Mouse (Mus musculus) stomach, embryonic 15.5 days (tissue): Measurements from ENCODE around the gene Gm45799. TPM values are rescaled to one million over a fixed set of nuclear protein-coding genes. Genes with fewer than 3 reads are reported as not detected.

Experiments
- ATAC-seq: fragments of 200-750 bp; cut with Nextera tagmentation; 2 replicates; pipeline ENCODE4 v1.8.0; 2017; ENCODE audit warnings: low read depth, moderate number of reproducible peaks, moderate TSS enrichment; ENCODE audit not compliant: insufficient read depth, low FRiP score
- H3K27ac ChIP-seq: fragments of 300-500 bp; sonication (generic); 2 replicates; pipeline ENCODE4 v1.5.1; 2015; ENCODE audit warnings: mild to moderate bottlenecking, inconsistent platforms
- H3K27me3 ChIP-seq: fragments of 300-500 bp; sonication (generic); replicated peaks from 2 replicates; pipeline ENCODE4 v1.6.1; 2015; ENCODE audit warnings: inconsistent platforms
- H3K36me3 ChIP-seq: fragments of 300-500 bp; sonication (generic); 2 replicates; pipeline ENCODE4 v1.6.1; 2015; ENCODE audit warnings: inconsistent platforms
- H3K4me1 ChIP-seq: fragments of 300-500 bp; sonication (generic); 2 replicates; pipeline ENCODE4 v1.6.1; 2015; ENCODE audit warnings: inconsistent platforms
- H3K4me2 ChIP-seq: fragments of 300-500 bp; sonication (generic); 2 replicates; pipeline ENCODE4 v1.6.1; 2015; ENCODE audit warnings: mild to moderate bottlenecking, inconsistent platforms
- H3K4me3 ChIP-seq: fragments of 300-500 bp; sonication (generic); replicated peaks from 2 replicates; pipeline ENCODE4 v1.5.1; 2015; ENCODE audit warnings: inconsistent platforms
- H3K9ac ChIP-seq: fragments of 300-500 bp; sonication (generic); 2 replicates; pipeline ENCODE4 v1.6.1; 2015; ENCODE audit warnings: inconsistent platforms
- H3K9me3 ChIP-seq: fragments of 300-500 bp; sonication (generic); 2 replicates; pipeline ENCODE4 v1.6.1; 2016; ENCODE audit warnings: inconsistent platforms
- WGBS: fragments of 180-500 bp; shearing (Covaris S2); methylation state at CpG from one replicate; pipeline ENCODE4 v1.1.7; 2015; 5-methylcytosine and 5-hydroxymethylcytosine counted together
- polyA plus RNA-seq: library from polyadenylated mRNA; unstranded; fragments of >200 nt; fragmentation: Nextera tagmentation; extraction: Ambion mirVana; gene quantifications from 2 replicates; pipeline ENCODE4 v1.2.1, GENCODE M21; 2015

The Gm45799 gene
- 24.2 and 37.0 TPM in 2 replicates for polyA plus RNA-seq

DNA sequence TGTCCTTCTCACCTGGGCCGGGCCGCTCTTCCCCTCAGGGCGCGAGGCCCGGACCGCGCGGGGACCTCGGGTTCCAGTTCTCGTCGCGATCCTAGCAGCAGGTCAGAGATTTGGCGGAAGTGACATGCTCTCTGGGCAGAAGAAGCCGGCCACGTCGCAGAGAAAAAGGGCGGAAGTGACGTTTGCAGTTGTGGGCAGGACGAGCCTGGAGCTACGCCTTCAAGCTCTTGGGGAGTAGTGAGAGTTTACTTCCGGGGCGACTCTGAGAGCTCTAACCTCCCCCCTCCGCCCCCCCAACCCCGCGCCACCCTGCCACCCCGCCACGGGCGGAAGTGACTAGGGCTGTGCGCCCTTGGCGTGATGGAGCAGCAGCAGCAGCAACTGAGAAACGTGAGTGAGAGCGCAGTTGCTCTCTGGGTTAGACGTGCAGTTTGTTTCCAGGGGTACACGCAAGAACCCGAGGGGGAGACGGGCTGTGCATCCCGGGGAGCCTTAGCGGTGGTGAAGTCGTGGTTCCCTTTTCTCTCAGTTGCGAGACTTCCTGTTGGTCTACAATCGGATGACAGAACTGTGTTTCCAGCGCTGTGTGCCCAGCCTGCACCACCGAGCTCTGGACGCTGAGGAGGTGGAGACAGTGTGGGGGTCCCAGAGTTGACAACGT is at the start of gene Gm45799, which contains the start of gene Arfip2:
TSS of gene Gm45799 (plus strand) at position 320 of the 661 bp plus-strand sequence.
TSS of gene Arfip2 (minus strand) at position 184 of the 661 bp plus-strand sequence.
- Histone ChIP-seq H3K36me3 (peaks cover 22% of the 10 kb centered on the region; the same call in 1 of the 2 replicates), H3K9ac (peak within 1 kb of the TSS; percentile 77), H3K27me3 (no peaks in the 10 kb centered on the region), H3K4me3 (peak within 1 kb of the TSS; percentile 73), H3K4me2 (peak within 1 kb of the TSS; percentile 93), H3K27ac (peak within 1 kb of the TSS; percentile 90), H3K9me3 (no peaks in the 10 kb centered on the region), H3K4me1 (peaks cover 25% of the 10 kb centered on the region)
- ATAC-seq = peak; percentile 97
- WGBS = 0% methylated on average over 45 of the region's 45 CpGs

DNA sequence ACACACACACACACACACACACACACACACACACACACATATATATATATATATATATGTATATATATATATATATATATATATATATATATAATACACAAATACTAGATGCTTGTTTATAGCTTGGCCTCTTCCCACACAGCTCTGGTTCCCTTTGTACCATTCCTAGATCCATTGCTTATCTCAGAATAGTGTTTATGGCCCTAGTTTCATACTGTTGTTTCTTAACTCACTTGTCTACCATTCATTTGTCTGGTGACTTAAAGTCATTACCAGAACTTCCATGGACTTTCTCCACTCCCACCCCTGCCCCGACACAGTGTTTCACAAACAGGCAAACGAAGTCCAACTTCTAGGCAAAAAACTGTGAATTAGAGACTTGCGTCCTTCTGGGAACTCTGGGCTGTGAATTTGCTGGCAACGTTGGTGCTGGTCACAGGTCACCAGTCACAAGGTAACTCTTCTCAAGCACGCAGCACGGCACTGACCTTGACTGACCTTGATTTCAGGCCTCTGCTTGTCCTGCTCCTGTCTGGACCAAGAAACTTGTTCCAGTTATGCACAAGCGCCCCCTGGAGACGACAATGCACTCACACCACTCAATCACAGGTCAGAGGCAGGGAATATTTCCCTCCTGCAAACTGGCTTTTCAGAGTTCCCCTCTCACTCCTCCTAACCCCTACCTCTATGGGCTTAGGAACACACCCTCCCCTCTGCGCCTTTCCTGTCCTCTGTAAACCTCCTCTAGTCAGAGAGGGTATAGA is 37.3 kb upstream of the Gm45799 start:
- no peak; the same call in 1 of the 2 replicates for ATAC-seq
- Histone ChIP-seq H3K4me1 (no peaks in the 10 kb centered on the region), H3K9me3 (no peaks in the 10 kb centered on the region), H3K27ac (no peak overlapping the region), H3K4me2 (no peak overlapping the region), H3K4me3 (no peak overlapping the region), H3K36me3 (no peaks in the 10 kb centered on the region), H3K27me3 (no peaks in the 10 kb centered on the region), H3K9ac (no peak overlapping the region)
- 32% methylated on average over 9 of the region's 9 CpGs for WGBS

DNA sequence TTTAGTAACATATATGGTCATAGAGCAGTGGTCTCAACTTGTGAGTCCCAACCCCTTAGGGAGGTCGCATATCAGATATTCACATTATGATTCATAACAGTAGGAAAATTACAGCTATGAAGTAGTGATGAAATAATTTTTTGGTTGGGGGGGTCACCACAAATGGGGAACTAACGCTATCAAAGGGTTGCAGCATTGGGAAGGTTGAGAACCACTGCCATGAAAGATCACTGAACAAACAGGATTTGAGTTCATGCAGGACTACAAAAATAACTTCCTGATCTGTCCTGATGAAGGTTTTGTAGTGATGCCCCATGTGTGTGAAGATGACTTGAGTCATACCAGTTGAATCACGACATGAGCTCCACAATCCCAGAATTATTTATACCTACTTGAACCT is 31.9 kb upstream of the Gm45799 start:
- Histone ChIP-seq H3K9ac (no peak overlapping the region), H3K4me1 (no peaks in the 10 kb centered on the region), H3K4me2 (no peak overlapping the region), H3K4me3 (no peak overlapping the region), H3K27me3 (no peaks in the 10 kb centered on the region), H3K27ac (no peak overlapping the region), H3K36me3 (peaks cover 11% of the 10 kb centered on the region; the same call in 1 of the 2 replicates), H3K9me3 (no peaks in the 10 kb centered on the region)
- ATAC-seq = no peak
- WGBS = 81% methylated on average over 3 of the region's 3 CpGs

DNA sequence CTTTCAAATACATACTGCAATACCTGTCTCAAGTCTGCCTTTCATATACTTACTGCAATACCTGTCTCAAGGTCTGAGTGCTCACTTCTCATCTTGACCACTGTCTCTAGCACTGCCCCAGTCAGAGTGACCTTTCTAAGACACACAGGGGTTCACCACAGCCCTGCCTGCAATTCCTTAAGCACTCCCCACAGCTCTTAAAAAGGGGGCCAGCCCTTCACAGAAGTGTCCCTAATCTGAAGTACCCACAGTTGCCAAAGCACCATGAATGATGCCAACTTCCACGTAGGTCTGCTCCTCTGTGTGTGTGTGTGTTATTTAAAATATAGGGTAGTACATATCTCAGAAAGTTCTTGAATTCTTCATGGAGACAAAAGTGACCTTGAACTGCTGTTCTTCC is 28.6 kb upstream of the Gm45799 start:
- peaks cover 11% of the 10 kb centered on the region for H3K36me3 ChIP-seq

DNA sequence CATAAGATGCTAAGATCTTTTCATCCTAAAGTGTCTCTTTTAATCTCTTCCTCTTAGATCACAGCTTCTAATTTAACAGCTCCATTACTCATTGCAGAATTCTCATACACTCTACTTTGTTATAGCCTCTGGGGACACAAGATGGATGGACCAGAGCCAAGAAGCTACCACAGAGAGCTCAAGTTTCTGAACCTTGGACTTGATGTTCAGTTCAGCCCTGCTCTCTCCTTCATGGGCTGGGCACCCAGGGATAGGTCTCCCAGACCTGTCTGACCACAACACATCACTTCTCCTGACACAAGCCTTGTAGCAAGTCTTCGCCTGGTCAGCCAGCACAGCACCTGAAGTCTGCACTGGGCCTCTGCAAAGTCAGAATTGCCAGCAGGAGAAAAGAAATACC is 26.0 kb upstream of the Gm45799 start:
- no peaks in the 10 kb centered on the region for H3K9me3 ChIP-seq
- 75% methylated on average over 1 of the region's 1 CpGs for WGBS
- peaks cover 19% of the 10 kb centered on the region for H3K36me3 ChIP-seq
- H3K27ac ChIP-seq = no peak overlapping the region
- H3K4me1 ChIP-seq = no peaks in the 10 kb centered on the region
- no peak overlapping the region for H3K4me3 ChIP-seq
- no peak for ATAC-seq
- H3K27me3 ChIP-seq = no peaks in the 10 kb centered on the region
- no peak overlapping the region for H3K4me2 ChIP-seq
- H3K9ac ChIP-seq = no peak overlapping the region

More for the DNA sequence above, 28.6 kb upstream of the Gm45799 start:
- H3K4me2 ChIP-seq = no peak overlapping the region
- H3K4me3 ChIP-seq = no peak overlapping the region
- no peaks in the 10 kb centered on the region for H3K4me1 ChIP-seq
- H3K9ac ChIP-seq = no peak overlapping the region
- no peak for ATAC-seq
- H3K9me3 ChIP-seq = no peaks in the 10 kb centered on the region
- H3K27me3 ChIP-seq = no peaks in the 10 kb centered on the region
- H3K27ac ChIP-seq = no peak overlapping the region
- 88% methylated on average over 1 of the region's 1 CpGs for WGBS

DNA sequence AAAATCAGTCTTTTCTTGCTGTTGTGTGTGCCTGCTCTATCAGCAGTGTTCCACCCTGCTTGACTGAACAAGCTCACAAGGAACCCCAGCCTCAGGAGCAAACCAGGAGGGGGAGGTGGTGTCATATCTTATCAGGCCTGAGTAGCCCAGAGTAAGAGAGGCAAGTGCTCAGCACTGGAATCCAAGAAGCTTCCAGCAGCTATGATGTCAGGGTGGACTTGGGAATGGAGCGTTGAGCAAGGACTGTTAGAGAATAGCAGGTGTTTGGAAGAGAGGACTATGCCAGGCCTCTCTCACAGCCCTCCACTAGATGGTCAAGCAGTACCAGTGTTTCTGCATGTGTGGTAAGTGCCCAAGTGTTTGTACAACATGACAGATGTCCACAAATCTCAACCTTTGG is 24.6 kb upstream of the Gm45799 start:
- no peak overlapping the region for H3K27ac ChIP-seq
- no peak overlapping the region for H3K4me2 ChIP-seq
- WGBS = 80% methylated on average over 1 of the region's 1 CpGs
- no peak overlapping the region for H3K9ac ChIP-seq
- no peaks in the 10 kb centered on the region for H3K27me3 ChIP-seq
- ATAC-seq = no peak; the same call in 1 of the 2 replicates
- H3K9me3 ChIP-seq = no peaks in the 10 kb centered on the region
- H3K4me3 ChIP-seq = no peak overlapping the region
- H3K4me1 ChIP-seq = no peaks in the 10 kb centered on the region
- peaks cover 23% of the 10 kb centered on the region for H3K36me3 ChIP-seq

DNA sequence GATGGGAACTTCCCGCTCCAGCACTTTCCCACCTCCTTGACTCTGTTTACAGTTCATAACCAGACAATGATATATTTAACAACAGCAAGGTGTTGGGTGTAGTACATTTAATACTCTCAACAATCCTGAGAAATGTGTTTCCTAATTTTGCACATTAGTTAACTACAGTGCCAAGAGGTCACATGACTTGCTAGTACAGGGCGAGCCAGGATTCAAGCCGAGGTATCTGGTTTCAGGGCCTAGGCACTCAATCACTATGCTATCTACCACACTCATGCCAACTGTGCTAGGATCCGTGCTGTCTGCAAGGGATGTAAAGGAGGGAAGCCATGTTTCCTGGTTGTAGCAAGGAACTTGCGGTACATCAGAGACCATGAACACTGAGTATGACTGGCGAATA is 23.8 kb upstream of the Gm45799 start:
- Histone ChIP-seq H3K27me3 (no peaks in the 10 kb centered on the region), H3K36me3 (peaks cover 21% of the 10 kb centered on the region), H3K4me1 (no peaks in the 10 kb centered on the region), H3K9me3 (no peaks in the 10 kb centered on the region), H3K4me2 (no peak overlapping the region), H3K4me3 (no peak overlapping the region), H3K9ac (no peak overlapping the region), H3K27ac (no peak overlapping the region)
- ATAC-seq = no peak
- 68% methylated on average over 6 of the region's 6 CpGs for whole genome bisulfite sequencing

DNA sequence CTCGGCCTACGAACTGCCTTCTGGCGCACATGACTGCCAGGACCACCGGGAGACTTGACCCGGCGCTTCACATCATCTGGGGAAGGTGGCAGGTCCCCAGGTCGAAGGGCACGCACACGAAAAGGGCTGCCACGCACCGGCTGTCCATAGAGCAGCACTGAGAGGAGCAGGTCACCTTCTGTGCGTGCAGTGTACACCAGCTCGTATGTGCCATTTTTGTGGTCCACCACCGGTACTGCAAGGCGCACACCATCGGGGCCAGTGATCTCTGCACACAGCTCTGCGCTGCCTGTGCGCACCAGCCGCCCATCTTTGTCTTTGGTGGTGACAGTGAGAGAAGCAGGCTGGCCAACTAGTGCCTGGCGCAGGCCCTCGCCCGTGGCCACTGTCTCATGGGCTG is 22.5 kb upstream of the Gm45799 start:
- Histone ChIP-seq H3K9me3 (no peaks in the 10 kb centered on the region), H3K4me1 (no peaks in the 10 kb centered on the region), H3K9ac (no peak overlapping the region), H3K27ac (no peak overlapping the region), H3K36me3 (peaks cover 26% of the 10 kb centered on the region), H3K27me3 (no peaks in the 10 kb centered on the region), H3K4me2 (no peak overlapping the region), H3K4me3 (no peak overlapping the region)
- ATAC-seq = no peak
- 93% methylated on average over 22 of the region's 22 CpGs for WGBS

DNA sequence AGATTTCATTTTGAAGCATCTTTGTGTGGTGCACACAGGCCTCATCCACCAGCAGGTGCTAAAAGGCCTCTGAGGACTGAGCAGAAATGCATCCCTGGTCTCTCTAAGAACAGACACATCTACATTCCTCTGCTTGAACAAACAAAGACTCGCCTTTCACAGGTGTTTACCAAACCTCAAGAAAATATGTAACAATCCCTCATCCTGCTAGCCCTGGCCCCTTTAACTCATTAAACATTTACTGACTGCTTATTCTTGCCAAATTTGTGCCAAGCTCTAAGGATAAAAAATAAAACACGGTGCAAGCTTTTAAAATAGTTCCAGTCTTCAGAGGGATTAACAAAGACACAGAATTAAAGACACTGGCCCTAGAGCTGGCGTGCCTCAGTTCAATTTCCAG is 20.7 kb upstream of the Gm45799 start:
- Histone ChIP-seq H3K9me3 (no peaks in the 10 kb centered on the region), H3K36me3 (peaks cover 32% of the 10 kb centered on the region), H3K4me1 (no peaks in the 10 kb centered on the region), H3K27me3 (no peaks in the 10 kb centered on the region), H3K4me3 (no peak overlapping the region), H3K9ac (no peak overlapping the region), H3K27ac (no peak overlapping the region), H3K4me2 (no peak overlapping the region)
- no peak for ATAC-seq
- 46% methylated on average over 3 of the region's 3 CpGs for whole genome bisulfite sequencing

DNA sequence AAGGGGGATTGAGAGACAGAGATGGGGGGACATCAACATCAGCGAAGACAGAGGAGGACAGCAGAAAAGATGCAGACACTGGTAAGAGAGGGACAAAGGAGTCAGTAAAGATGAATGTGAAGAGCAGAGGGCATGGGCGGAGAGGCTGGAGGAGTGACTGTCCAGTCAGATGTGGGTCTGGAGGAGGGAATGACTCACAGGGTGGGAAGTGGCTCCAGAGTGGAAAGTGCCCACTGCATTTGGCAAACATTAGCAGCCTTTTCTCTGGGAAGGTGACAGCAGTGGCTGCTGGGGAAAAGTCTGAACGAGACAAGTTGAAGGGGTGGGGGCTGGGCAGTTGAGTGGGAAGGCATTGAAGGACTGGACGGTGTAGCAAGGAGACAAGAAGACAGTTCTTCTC is 19.3 kb upstream of the Gm45799 start:
- no peak overlapping the region for H3K9ac ChIP-seq
- H3K4me1 ChIP-seq = no peaks in the 10 kb centered on the region
- 69% methylated on average over 4 of the region's 4 CpGs for WGBS
- no peak overlapping the region for H3K4me2 ChIP-seq
- no peak overlapping the region for H3K4me3 ChIP-seq
- peaks cover 37% of the 10 kb centered on the region for H3K36me3 ChIP-seq
- ATAC-seq = no peak
- H3K27me3 ChIP-seq = no peaks in the 10 kb centered on the region
- H3K9me3 ChIP-seq = no peaks in the 10 kb centered on the region
- no peak overlapping the region for H3K27ac ChIP-seq

DNA sequence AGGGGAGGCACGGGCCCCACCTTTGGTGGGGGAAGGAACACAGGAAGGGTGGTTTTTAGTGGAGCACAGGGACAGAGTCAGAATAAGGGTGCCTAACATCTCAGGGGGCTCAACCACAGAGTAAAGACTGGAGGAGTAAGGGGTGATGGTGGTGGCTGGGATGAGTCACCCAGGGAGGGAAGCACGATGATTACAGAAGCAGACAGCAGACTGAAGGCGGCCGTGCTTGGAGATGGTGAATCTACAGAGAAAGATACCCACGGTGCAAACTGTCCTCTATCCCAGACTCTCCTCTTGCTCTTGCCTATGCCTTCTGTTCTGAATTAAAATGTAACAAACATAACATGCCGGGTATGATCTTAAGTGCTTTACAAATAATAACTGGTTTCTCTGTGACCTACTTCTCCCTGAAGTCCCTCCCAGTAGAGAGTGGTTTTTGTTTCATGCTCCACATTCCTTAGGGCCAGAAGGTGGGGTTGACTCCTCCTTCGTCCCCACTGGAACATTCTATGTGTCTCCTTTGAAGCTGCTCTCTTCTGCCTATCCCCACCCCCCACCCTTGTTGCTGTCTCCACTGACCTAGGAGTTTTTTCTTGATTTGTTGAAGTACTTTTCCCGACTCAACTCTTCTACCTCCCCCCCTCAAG is 18.6 kb upstream of the Gm45799 start:
- Histone ChIP-seq H3K4me3 (no peak overlapping the region), H3K4me1 (no peaks in the 10 kb centered on the region), H3K27me3 (no peaks in the 10 kb centered on the region), H3K27ac (no peak overlapping the region), H3K9me3 (no peaks in the 10 kb centered on the region), H3K4me2 (no peak overlapping the region), H3K9ac (no peak overlapping the region), H3K36me3 (peaks cover 37% of the 10 kb centered on the region)
- no peak for ATAC-seq
- 72% methylated on average over 8 of the region's 8 CpGs for WGBS

DNA sequence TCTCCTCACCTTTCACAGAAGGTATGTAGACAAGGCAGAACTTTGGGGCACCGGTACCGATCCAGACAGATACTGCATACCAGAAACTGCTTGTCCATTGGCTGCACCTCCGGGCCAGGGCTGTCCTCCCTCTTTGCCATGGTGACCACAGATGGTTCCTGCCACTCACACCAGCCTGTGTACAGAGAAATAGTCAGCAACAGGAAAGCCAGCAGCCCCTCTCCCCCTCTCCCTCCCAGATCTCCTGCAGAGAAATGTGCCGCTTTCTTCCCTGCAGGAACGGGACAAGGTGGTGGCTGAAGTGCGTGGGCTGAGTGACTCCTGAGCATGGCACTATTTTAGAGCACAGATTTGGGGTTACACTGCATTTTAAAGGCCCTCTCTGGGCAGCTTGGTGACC is 15.0 kb upstream of the Gm45799 start:
- Histone ChIP-seq H3K9me3 (no peaks in the 10 kb centered on the region), H3K4me2 (no peak overlapping the region), H3K4me3 (no peak overlapping the region), H3K36me3 (peaks cover 26% of the 10 kb centered on the region; the same call in 1 of the 2 replicates), H3K9ac (no peak overlapping the region), H3K27ac (no peak overlapping the region), H3K27me3 (no peaks in the 10 kb centered on the region), H3K4me1 (0 out of 2 replicates have a peak, but pooled peaks cover 6% of the 10 kb centered on the region)
- ATAC-seq = no peak
- 73% methylated on average over 6 of the region's 6 CpGs for WGBS
